In genomic region chr5:144387851-144388250, GRCm38 (mm10) we compare ENCODE assay signal across 9 mouse cellular contexts. TPM values are rescaled to one million over a fixed set of nuclear protein-coding genes. Genes with fewer than 3 reads are reported as not detected.
DNase-seq lines count a peak whose midpoint lies in the region; ATAC-seq and TF ChIP-seq lines count a peak whose summit lies in the region.
"Had no signal": no experiment of that assay in that cellular context is flagged by ENCODE, and none has a peak within 500 bp of the region (broad histone marks: within the 10 kb centered on the region; RNA-seq: fewer than 3 reads in every experiment).

No protein-coding gene starts in this region.

- no peak overlapping the region for H3K4me3 ChIP-seq in forebrain, embryonic 12.5 days (replicated peaks)
- H3K4me3 ChIP-seq in intestine, postnatal 0 days (ENCODE audit: low read depth, low read length): no peak overlapping the region
- H3K4me3 ChIP-seq in liver, adult 2 months (ENCODE audit: insufficient read depth, low read depth, low read length): no peak overlapping the region
- H3K4me3 ChIP-seq in neural tube, embryonic 14.5 days (ENCODE audit: low read depth, low read length): no peak overlapping the region
- H3K4me3 ChIP-seq: erythroblast, embryonic 14.5 days had no signal

- TF ChIP-seq CTCF in intestine, postnatal 0 days (IDR thresholded peaks at IDR 0.05; ENCODE audit: low read depth): peak; percentile 84
- TF ChIP-seq CTCF in liver, adult 2 months (IDR thresholded peaks at IDR 0.05; ENCODE audit: low read depth, low read length): peak; percentile 63

- H3K4me1 ChIP-seq in forebrain, embryonic 12.5 days: no peaks in the 10 kb centered on the region
- no peaks in the 10 kb centered on the region for H3K4me1 ChIP-seq in intestine, postnatal 0 days (replicated peaks; ENCODE audit: control insufficient read depth, insufficient read depth, low read length)
- H3K4me1 ChIP-seq in liver, adult 2 months (ENCODE audit: control insufficient read depth, insufficient read depth, low read length): no peaks in the 10 kb centered on the region
- H3K4me1 ChIP-seq in neural tube, embryonic 14.5 days (ENCODE audit: control insufficient read depth, insufficient read depth, low read length): no peaks in the 10 kb centered on the region

- no peaks in the 10 kb centered on the region for H3K36me3 ChIP-seq in forebrain, embryonic 12.5 days (replicated peaks)
- no peaks in the 10 kb centered on the region for H3K36me3 ChIP-seq in intestine, postnatal 0 days (ENCODE audit: control insufficient read depth, insufficient read depth)
- no peaks in the 10 kb centered on the region for H3K36me3 ChIP-seq in liver, adult 2 months (ENCODE audit: control insufficient read depth, insufficient read depth, low read length)
- no peaks in the 10 kb centered on the region for H3K36me3 ChIP-seq in neural tube, embryonic 14.5 days (ENCODE audit: control insufficient read depth, insufficient read depth, low read length)

- no peak overlapping the region for H3K27ac ChIP-seq in forebrain, embryonic 12.5 days
- H3K27ac ChIP-seq in intestine, postnatal 0 days (ENCODE audit: low read depth, low read length): no peak overlapping the region
- no peak overlapping the region for H3K27ac ChIP-seq in liver, adult 2 months (replicated peaks; ENCODE audit: insufficient read depth, low read depth, low read length)
- no peak overlapping the region for H3K27ac ChIP-seq in neural tube, embryonic 14.5 days (ENCODE audit: low read depth, low read length)

- no peak for TF ChIP-seq POLR2A in liver, adult 2 months (IDR thresholded peaks at IDR 0.05; ENCODE audit: extremely low read depth, insufficient read depth, low read length)

- H3K79me2 ChIP-seq in liver, adult 2 months (ENCODE audit: control insufficient read depth, insufficient read depth, low read length): no peaks in the 10 kb centered on the region

- no peak overlapping the region for H3K4me2 ChIP-seq in forebrain, embryonic 12.5 days
- no peak overlapping the region for H3K4me2 ChIP-seq in intestine, postnatal 0 days (replicated peaks; ENCODE audit: low read depth)
- H3K4me2 ChIP-seq in neural tube, embryonic 14.5 days (ENCODE audit: low read depth, low read length): no peak overlapping the region

- H3K27me3 ChIP-seq in forebrain, embryonic 12.5 days: no peaks in the 10 kb centered on the region
- H3K27me3 ChIP-seq in intestine, postnatal 0 days (replicated peaks; ENCODE audit: control insufficient read depth, insufficient read depth, low read length): no peaks in the 10 kb centered on the region
- H3K27me3 ChIP-seq in liver, adult 2 months (ENCODE audit: control insufficient read depth, insufficient read depth, low read length): no peaks in the 10 kb centered on the region
- no peaks in the 10 kb centered on the region for H3K27me3 ChIP-seq in neural tube, embryonic 14.5 days (ENCODE audit: control insufficient read depth, insufficient read depth, low read length)

- H3K9ac ChIP-seq in forebrain, embryonic 12.5 days: no peak overlapping the region
- H3K9ac ChIP-seq in intestine, postnatal 0 days (ENCODE audit: low read depth, low read length): no peak overlapping the region
- H3K9ac ChIP-seq in liver, adult 2 months (ENCODE audit: low read depth, low read length): no peak overlapping the region
- H3K9ac ChIP-seq in neural tube, embryonic 14.5 days (replicated peaks; ENCODE audit: low read depth, low read length): no peak overlapping the region

- ATAC-seq in forebrain, embryonic 12.5 days (ENCODE audit: low FRiP score): peak; percentile 65
- ATAC-seq in intestine, postnatal 0 days: peak; percentile 61; the same call in 1 of the 2 replicates
- ATAC-seq in neural tube, embryonic 14.5 days (ENCODE audit: low read depth): peak; percentile 58; the same call in 1 of the 2 replicates

- peak; percentile 51 for DNase-seq in urinary bladder, postnatal 14 days (ENCODE audit: low spot score)
- DNase-seq in urinary bladder, adult 2 months (ENCODE audit: low spot score): no peak
- DNase-seq in c-Kit-positive CD71-negative TER-119-negative erythroid progenitor cells, embryonic 14.5 days (ENCODE audit: low read depth): peak; percentile 16
- peak; percentile 20 for DNase-seq in liver, adult 2 months (ENCODE audit: extremely low read depth, low read depth, low spot score)
- DNase-seq in urinary bladder, postnatal 36 days (ENCODE audit: low spot score in 2 of 2): peak; percentile 33 to 55

- H3K9me3 ChIP-seq in forebrain, embryonic 12.5 days: no peaks in the 10 kb centered on the region; the same call in 1 of the 2 replicates
- H3K9me3 ChIP-seq in intestine, postnatal 0 days (ENCODE audit: control insufficient read depth): no peaks in the 10 kb centered on the region
- H3K9me3 ChIP-seq in neural tube, embryonic 14.5 days (ENCODE audit: control insufficient read depth, low read length): no peaks in the 10 kb centered on the region

- 9% methylated on average over 6 of the region's 6 CpGs for WGBS in forebrain, embryonic 12.5 days
- WGBS in intestine, postnatal 0 days: 11% methylated on average over 6 of the region's 6 CpGs
- 11% methylated on average over 6 of the region's 6 CpGs for WGBS in liver, adult 2 months
- 8% methylated on average over 6 of the region's 6 CpGs for WGBS in neural tube, embryonic 14.5 days

RNA-seq across cellular contexts. Expression of gene Baiap2l1, which starts 29.9 kb away (rescaled TPM):
- polyA plus RNA-seq in urinary bladder, adult 2 months (2012; rRNA removed): 7.3 and 8.6 TPM in 2 replicates
- 2.6 and 2.9 TPM in 2 replicates for polyA plus RNA-seq in forebrain, embryonic 12.5 days (2016; fragmentation: Nextera tagmentation; extraction: Ambion mirVana)
- 38.8 and 41.1 TPM in 2 replicates for polyA plus RNA-seq in intestine, postnatal 0 days (2015; fragmentation: Nextera tagmentation; extraction: Ambion mirVana)
- total RNA-seq in liver, adult 2 months (2014; rRNA removed): 7.9 and 11.7 TPM in 2 replicates
- 7.7 and 10.3 TPM in 2 replicates for polyA plus RNA-seq in liver, adult 2 months (2012; rRNA removed)
- 1.2 and 1.9 TPM in 2 replicates for polyA plus RNA-seq in neural tube, embryonic 14.5 days (2014; fragmentation: Nextera tagmentation; extraction: Ambion mirVana)
- polyA plus RNA-seq: erythroblast, embryonic 14.5 days had no signal
